Mouse (Mus musculus) Patski (cell line): ENCODE results near the gene Vti1a. TPM values are rescaled to one million over a fixed set of nuclear protein-coding genes. Genes with fewer than 3 reads are reported as not detected.

Experiments
- ATAC-seq: fragments of 100-300 bp; one replicate; pipeline ENCODE4 v1.8.0; 2021
- CTCF ChIA-PET: fragments of 350-600 bp; sonication (Branson Sonifier 250); formaldehyde crosslinking; loops from one replicate; lab custom pipeline; 2022; ENCODE audit warnings: inconsistent platforms; lab: Charles Lee
- POLR2A ChIA-PET: fragments of 350-600 bp; sonication (Branson Sonifier 250); formaldehyde crosslinking; loops from one replicate; lab custom pipeline; 2022; ENCODE audit warnings: antibody characterized with exemption, inconsistent platforms; lab: Charles Lee
- DNase-seq: peaks from one replicate; pipeline ENCODE4 v3.0.0-alpha.2; 2011; ENCODE audit warnings: low read depth, low spot score
- H3K27me3 ChIP-seq: fragments of 371-371 bp; one replicate; pipeline ENCODE4 v1.5.1; 2021
- CTCF ChIP-seq: fragments of 100-300 bp; IDR thresholded peaks from one replicate; pipeline ENCODE4 v1.5.1; 2021
- in situ Hi-C: fragments of 300-500 bp; cut with MboI; formaldehyde crosslinking; loops from 3 replicates; pipeline ENCODE4 v1.11.1; 2018; ENCODE audit warnings: low pct_unique_long_range_greater_than_20kb, mixed read lengths
- polyA plus RNA-seq: library from polyadenylated mRNA; unstranded; gene quantifications from one replicate; pipeline ENCODE4 v1.2.3, GENCODE M21; 2021

The Vti1a gene
- polyA plus RNA-seq, 1 experiment from 2014 or later: 41.4 TPM

DNA sequence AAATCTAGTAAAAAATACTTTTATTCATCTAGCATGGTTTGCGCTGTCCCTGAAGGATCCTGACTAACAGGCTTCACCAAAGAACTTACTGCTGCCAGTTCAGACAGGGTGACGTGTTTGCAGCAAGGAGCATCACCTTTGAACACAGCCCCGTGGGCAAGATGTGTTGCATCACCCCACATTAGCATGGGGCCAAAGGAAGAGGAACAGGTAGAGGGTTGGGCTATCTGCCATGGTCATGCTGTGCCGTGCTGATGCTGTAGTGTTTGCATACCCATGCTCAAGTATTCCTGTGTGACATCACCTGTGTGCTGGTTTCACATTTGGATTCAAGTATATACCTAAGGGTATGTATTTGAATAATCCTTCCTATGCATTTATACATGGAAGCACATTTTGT is 147.6 kb downstream of the Vti1a start:
- no peak for TF ChIP-seq CTCF
- DNase-seq (no peak), ATAC-seq (no peak)
- ChIA-PET CTCF (no interaction called here), POLR2A (no interaction called here)
- in situ Hi-C loops: no loop called here
- no peaks in the 10 kb centered on the region for H3K27me3 ChIP-seq

DNA sequence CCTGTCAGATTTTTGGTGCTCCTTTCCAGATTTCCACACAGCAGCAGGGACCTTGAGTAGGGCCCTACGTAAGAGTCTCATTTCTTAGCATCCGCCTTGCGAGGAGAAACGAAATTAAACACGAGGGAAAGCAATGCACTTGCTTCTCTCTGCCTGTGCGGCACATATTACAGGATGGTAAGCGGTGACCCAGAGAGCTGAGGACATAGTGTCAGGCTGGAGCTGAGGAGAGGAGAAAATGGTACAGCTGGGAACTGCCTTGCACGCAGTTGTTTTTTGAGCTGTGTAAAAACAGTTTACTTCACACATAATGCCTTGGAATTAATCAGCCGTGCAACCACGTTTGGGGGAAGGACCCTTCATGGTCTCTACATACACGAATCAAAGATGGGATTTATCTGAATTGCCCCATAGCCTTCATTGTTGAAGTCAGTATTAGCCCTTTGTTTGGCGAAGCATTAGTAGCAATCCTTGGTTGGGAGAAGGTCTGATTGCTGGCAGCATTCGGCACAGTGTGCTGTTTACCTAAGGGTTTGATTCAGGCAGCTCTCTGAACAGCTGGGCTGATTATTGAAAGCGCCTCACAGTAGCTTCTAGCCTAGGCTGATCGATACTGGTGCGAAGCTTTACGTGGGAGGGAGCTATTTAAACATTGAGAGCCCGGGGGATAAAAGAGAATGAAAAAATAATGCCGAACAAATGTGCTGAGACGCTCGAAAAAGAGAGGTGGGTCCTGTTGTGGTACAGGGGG is 153.4 kb downstream of the Vti1a start:
- ChIA-PET CTCF (interaction anchor here (1.0 to 1.5 kb wide), 2 partner anchors 9 to 12 kb away, joined by 4 read pairs; no protein-coding TSS in a partner anchor), POLR2A (no interaction called here)
- DNase-seq (no peak), ATAC-seq (no peak)
- H3K27me3 ChIP-seq: no peaks in the 10 kb centered on the region
- in situ Hi-C loops: no loop called here
- TF ChIP-seq CTCF: no peak

- POLR2A ChIA-PET: no interaction called here
- no peak for ATAC-seq
- no peak for TF ChIP-seq CTCF
- in situ Hi-C loops: no loop called here
- DNase-seq: no peak
- no peaks in the 10 kb centered on the region for H3K27me3 ChIP-seq
- CTCF ChIA-PET: interaction anchor here (1.2 to 1.4 kb wide), 2 partner anchors 18 to 46 kb away, joined by 3 to 4 read pairs; no protein-coding TSS in a partner anchor
Observed at GRCm38 (mm10) chr19:55472582-55472981, 156.5 kb downstream of the Vti1a start.

DNA sequence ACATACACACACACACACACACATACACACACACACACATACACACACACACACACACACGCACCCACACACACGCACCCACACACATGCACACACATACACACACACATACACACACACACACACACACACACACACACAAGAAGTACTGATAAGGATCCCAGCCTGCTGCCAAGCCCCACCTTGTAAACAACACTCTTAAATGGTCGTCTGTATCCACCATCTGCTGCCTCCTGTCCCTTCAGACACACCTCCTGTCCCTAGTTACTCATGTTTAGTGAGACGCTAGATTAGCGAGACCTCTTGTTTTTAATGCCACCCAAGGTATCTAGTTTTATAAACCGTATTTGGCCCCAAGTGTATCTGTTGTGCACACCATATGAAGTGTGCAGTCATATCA is 158.1 kb downstream of the Vti1a start:
- in situ Hi-C loops: no loop called here
- ChIA-PET POLR2A (no interaction called here), CTCF (no interaction called here)
- no peak for DNase-seq
- no peak for ATAC-seq
- no peak for TF ChIP-seq CTCF
- H3K27me3 ChIP-seq: no peaks in the 10 kb centered on the region

GRCm38 (mm10) chr19:55480526-55480925 is 164.4 kb downstream of the Vti1a start:
- POLR2A ChIA-PET: interaction anchor here (0.6 kb wide), 1 partner anchor 172 kb away, joined by 3 read pairs; no protein-coding TSS in a partner anchor
- in situ Hi-C loops: no loop called here
- TF ChIP-seq CTCF: no peak
- ATAC-seq (no peak), DNase-seq (no peak)
- no peaks in the 10 kb centered on the region for H3K27me3 ChIP-seq
- CTCF ChIA-PET: no interaction called here

DNA sequence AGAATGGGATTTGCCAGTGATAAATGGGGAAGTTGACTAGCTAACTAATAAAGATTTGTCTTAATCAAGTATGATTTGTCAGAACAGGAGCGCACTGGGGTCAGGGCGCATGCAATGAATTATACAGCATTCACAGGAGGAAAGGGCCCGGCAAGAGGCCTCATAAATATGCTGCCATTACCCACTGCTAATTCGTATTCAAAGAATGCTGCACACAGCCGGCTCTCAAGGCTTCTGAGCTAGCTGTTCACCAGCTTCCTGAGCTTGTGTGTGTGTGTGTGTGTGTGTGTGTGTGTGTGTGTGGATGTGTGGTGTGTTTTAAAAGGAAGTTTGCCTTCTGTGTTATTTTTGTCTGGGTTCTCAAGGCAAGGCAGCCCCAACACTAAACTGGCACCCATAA is 165.2 kb downstream of the Vti1a start:
- DNase-seq: no peak
- POLR2A ChIA-PET: interaction anchor here (0.7 kb wide), 2 partner anchors 11 to 1678 kb away, joined by 5 to 7 read pairs; no protein-coding TSS in a partner anchor
- in situ Hi-C loops: no loop called here

GRCm38 (mm10) chr19:55483526-55483925 is 167.4 kb downstream of the Vti1a start:
- H3K27me3 ChIP-seq: no peaks in the 10 kb centered on the region
- in situ Hi-C loops: no loop called here
- ChIA-PET POLR2A (no interaction called here), CTCF (interaction anchor here (1.4 to 1.9 kb wide), 2 partner anchors 8 to 15 kb away, joined by 4 to 5 read pairs; no protein-coding TSS in a partner anchor)
- ATAC-seq (peak; percentile 31), DNase-seq (peak; percentile 48)
- TF ChIP-seq CTCF: no peak

More for the DNA sequence above, 165.2 kb downstream of the Vti1a start:
- CTCF ChIA-PET: interaction anchor here (0.8 kb wide), 1 partner anchor 12 kb away, joined by 4 read pairs; no protein-coding TSS in a partner anchor
- no peaks in the 10 kb centered on the region for H3K27me3 ChIP-seq
- ATAC-seq: no peak
- no peak for TF ChIP-seq CTCF

DNA sequence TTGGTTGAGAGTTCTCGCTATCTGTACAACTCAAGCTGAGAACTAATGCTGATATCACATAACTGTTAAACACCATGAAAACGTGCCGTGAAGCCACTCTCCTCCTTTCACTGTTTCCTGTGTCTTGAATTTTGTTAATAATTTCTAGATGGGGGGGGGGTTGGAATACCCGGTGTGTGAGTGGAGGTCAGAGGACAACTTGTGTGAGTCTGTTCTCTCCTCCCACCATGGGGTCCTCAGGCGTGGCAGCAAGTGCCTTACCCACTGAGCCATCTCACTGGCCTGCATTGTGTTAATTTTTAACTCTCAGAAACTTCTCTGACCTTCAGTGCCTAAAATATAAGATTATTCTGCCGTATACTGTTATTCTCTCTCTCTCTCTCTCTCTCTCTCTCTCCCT is 168.5 kb downstream of the Vti1a start:
- no peak for DNase-seq
- POLR2A ChIA-PET: no interaction called here
- in situ Hi-C loops: no loop called here
- H3K27me3 ChIP-seq: no peaks in the 10 kb centered on the region
- peak; percentile 34 for ATAC-seq
- CTCF ChIA-PET: interaction anchor here (1.4 kb wide), 1 partner anchor 9 kb away, joined by 5 read pairs; no protein-coding TSS in a partner anchor
- TF ChIP-seq CTCF: no peak

GRCm38 (mm10) chr19:55486473-55486872 is 170.4 kb downstream of the Vti1a start:
- no peak for DNase-seq
- CTCF ChIA-PET: interaction anchor here (1.1 to 1.4 kb wide), 3 partner anchors 9 to 648 kb away, joined by 3 to 4 read pairs (median 3); no protein-coding TSS in a partner anchor
- in situ Hi-C loops: no loop called here
- POLR2A ChIA-PET: no interaction called here
- no peak for TF ChIP-seq CTCF
- H3K27me3 ChIP-seq: no peaks in the 10 kb centered on the region
- no peak for ATAC-seq

DNA sequence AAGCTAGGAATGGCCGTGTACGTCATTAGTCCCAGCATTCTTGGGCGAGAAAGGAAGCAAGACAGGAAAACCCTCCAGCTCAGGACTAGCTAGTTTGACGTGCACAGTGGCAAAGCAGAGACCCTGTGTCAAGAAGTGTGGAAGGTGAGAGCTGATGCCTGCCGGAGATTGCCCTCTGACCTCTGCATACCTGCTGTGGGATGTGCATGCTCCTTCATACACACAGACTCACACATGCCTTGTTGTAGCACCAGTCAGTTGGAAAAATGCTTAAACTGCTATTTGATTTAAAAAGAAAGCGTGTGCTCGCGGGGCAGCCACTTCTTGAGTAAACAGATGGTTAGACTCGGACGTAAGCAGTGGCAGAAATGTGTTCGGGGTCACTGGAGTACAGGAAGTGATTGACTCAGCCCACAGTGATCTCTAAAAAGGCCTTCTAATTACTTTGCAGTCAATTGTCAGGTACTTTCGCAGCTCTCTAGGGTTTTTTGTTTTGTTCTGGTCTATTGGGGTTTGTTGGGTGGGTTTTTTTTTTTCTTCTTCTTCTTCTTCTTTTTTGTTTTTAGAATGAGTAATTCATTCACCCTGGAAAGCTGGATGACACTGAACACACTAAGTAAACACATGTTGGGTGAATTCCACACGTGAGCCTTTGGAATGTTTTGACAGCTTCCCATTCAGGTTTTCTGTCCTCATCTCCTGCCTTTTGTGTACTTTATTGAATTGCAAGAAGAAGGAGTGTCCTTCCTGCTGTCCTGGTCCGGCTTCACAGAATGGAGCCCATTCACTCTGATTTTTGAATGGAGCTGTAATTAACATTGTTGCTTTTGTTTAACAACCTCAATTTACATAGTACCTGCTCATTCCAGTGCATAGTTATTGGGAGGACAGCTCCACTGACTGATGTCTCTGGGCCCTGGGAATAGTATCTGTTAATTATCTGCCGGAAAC is 175.3 kb downstream of the Vti1a start:
- POLR2A ChIA-PET: no interaction called here
- DNase-seq: no peak
- in situ Hi-C loops: no loop called here

More for the DNA sequence above, 175.3 kb downstream of the Vti1a start:
- no peak for ATAC-seq
- TF ChIP-seq CTCF: no peak
- no peaks in the 10 kb centered on the region for H3K27me3 ChIP-seq
- CTCF ChIA-PET: interaction anchor here (1.0 to 1.4 kb wide), 2 partner anchors 19 to 72 kb away, joined by 3 read pairs; no protein-coding TSS in a partner anchor
